Mouse (Mus musculus): ENCODE results near the gene Grifin.

Grifin gene

GRCm38 (mm10) chr5:140546332-140546731 lies 18.5 kb downstream of the Grifin start:
- DNase-seq: no peak

GRCm38 (mm10) chr5:140545651-140546050 lies 19.2 kb downstream of the Grifin start:
- DNase-seq: no peak

GRCm38 (mm10) chr5:140542811-140543575 lies 21.9 kb downstream of the Grifin start:
- DNase-seq: peak; percentile 63 to 67

GRCm38 (mm10) chr5:140540106-140540505 lies 24.8 kb downstream of the Grifin start:
- peak; percentile 91 to 94 for DNase-seq

- no peak for DNase-seq
Observed at GRCm38 (mm10) chr5:140538111-140538683, 26.7 kb downstream of the Grifin start.

- no peak for DNase-seq
Observed at GRCm38 (mm10) chr5:140526754-140527153, 38.1 kb downstream of the Grifin start.

- DNase-seq: no peak
Observed at GRCm38 (mm10) chr5:140521196-140521595, 43.7 kb downstream of the Grifin start.

- no peak for DNase-seq
Observed at GRCm38 (mm10) chr5:140517921-140518230, 47.0 kb downstream of the Grifin start.

- DNase-seq: no peak
Observed at GRCm38 (mm10) chr5:140517159-140517920, 47.5 kb downstream of the Grifin start.

- DNase-seq: no peak
Observed at GRCm38 (mm10) chr5:140514799-140515486, 49.9 kb downstream of the Grifin start.

- no peak for DNase-seq
Observed at GRCm38 (mm10) chr5:140513921-140514320, 51.0 kb downstream of the Grifin start.

Data from cerebellum, postnatal 14 days (tissue).